Mouse (Mus musculus) heart, embryonic 12.5 days (tissue): ENCODE results near the gene Samd15. TPM values are rescaled to one million over a fixed set of nuclear protein-coding genes. Genes with fewer than 3 reads are reported as not detected.

Experiments used
- ATAC-seq: fragments of 200-750 bp; cut with Nextera tagmentation; 2 replicates; pipeline ENCODE4 v1.8.0; 2017; ENCODE audit warnings: moderate TSS enrichment, moderate library complexity; ENCODE audit not compliant: insufficient number of reproducible peaks, low FRiP score
- H3K27ac ChIP-seq: fragments of 300-500 bp; sonication (generic); 2 replicates; pipeline ENCODE4 v1.5.1; 2016; ENCODE audit warnings: mild to moderate bottlenecking, moderate library complexity; ENCODE audit not compliant: poor library complexity, severe bottlenecking
- H3K27me3 ChIP-seq: fragments of 300-500 bp; sonication (generic); replicated peaks from 2 replicates; pipeline ENCODE4 v1.6.1; 2016; ENCODE audit warnings: mild to moderate bottlenecking, moderate library complexity
- H3K36me3 ChIP-seq: fragments of 300-500 bp; sonication (generic); 2 replicates; pipeline ENCODE4 v1.6.1; 2016; ENCODE audit warnings: mild to moderate bottlenecking, moderate library complexity
- H3K4me1 ChIP-seq: fragments of 300-500 bp; sonication (generic); replicated peaks from 2 replicates; pipeline ENCODE4 v1.6.1; 2016; ENCODE audit warnings: mild to moderate bottlenecking
- H3K4me2 ChIP-seq: fragments of 300-500 bp; sonication (generic); 2 replicates; pipeline ENCODE4 v1.6.1; 2016; ENCODE audit warnings: mild to moderate bottlenecking, moderate library complexity
- H3K4me3 ChIP-seq: fragments of 300-500 bp; sonication (generic); 2 replicates; pipeline ENCODE4 v1.5.1; 2016; ENCODE audit warnings: mild to moderate bottlenecking
- H3K9ac ChIP-seq: fragments of 300-500 bp; sonication (generic); 2 replicates; pipeline ENCODE4 v1.6.1; 2016; ENCODE audit warnings: mild to moderate bottlenecking, moderate library complexity
- H3K9me3 ChIP-seq: fragments of 300-500 bp; sonication (generic); replicated peaks from 2 replicates; pipeline ENCODE4 v1.6.1; 2016; ENCODE audit warnings: mild to moderate bottlenecking, moderate library complexity
- WGBS: fragments of 180-500 bp; shearing (Covaris S2); methylation state at CpG from one replicate; pipeline ENCODE4 v1.1.7; 2016; 5-methylcytosine and 5-hydroxymethylcytosine counted together
- polyA plus RNA-seq: library from polyadenylated mRNA; unstranded; fragments of >200 nt; fragmentation: Nextera tagmentation; extraction: Ambion mirVana; gene quantifications from 2 replicates; pipeline ENCODE4 v1.2.1, GENCODE M21; 2016

Samd15 gene
- polyA plus RNA-seq, 1 experiment from 2014 or later = 1.3 TPM

- Histone ChIP-seq H3K4me2 (no peak overlapping the region), H3K4me3 (no peak overlapping the region), H3K36me3 (no peaks in the 10 kb centered on the region), H3K4me1 (0 out of 2 replicates have a peak, but pooled peaks cover 1% of the 10 kb centered on the region), H3K27me3 (no peaks in the 10 kb centered on the region), H3K9ac (no peak overlapping the region), H3K27ac (no peak overlapping the region), H3K9me3 (0 out of 2 replicates have a peak, but pooled peaks cover 3% of the 10 kb centered on the region)
- no peak for ATAC-seq
These were observed 30.9 kb downstream of the Samd15 start for GRCm38 (mm10) chr12:87230379-87230895.

DNA sequence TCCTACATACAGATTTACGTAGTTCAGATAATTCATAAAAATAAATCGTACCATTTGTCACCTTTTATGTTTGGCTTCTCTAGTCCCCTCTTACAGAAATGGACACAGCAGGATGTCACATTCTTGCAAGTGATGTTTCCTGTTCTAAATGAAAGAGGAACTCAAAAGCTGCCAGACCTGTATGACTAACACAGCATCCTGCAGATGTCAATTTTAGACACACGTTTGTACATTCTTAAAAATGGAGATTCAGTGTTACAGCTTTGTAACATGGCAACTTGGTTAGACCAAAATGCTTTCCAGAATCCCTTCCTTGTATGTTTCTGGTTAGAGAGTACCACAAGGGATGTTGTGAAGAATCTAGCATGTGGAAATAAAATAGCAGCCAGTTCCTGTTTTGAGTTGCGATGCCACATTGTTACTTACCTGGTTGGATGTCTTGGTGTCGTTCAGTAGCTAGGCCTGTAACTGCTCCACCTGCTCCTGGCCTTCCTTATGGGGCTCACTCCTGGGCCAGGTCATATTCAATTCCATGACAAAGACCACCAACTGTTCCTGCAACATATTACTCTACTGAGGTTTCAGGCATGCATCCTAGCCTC lies 37.5 kb downstream of the Samd15 start:
- 89% methylated on average over 5 of the region's 5 CpGs for WGBS

GRCm38 (mm10) chr12:87238632-87239031 lies 39.1 kb downstream of the Samd15 start, which contains the start of gene Noxred1:
Gene Noxred1 (minus strand): TSS chr12:87238732.
- WGBS = 57% methylated on average over 1 of the region's 1 CpGs
- peak within 1 kb of the TSS; percentile 56 for H3K27ac ChIP-seq

More for the DNA sequence above, 37.5 kb downstream of the Samd15 start:
- Histone ChIP-seq H3K9me3 (no peaks in the 10 kb centered on the region), H3K27ac (no peak overlapping the region), H3K4me2 (no peak overlapping the region), H3K9ac (no peak overlapping the region), H3K4me1 (peaks cover 16% of the 10 kb centered on the region), H3K27me3 (no peaks in the 10 kb centered on the region), H3K36me3 (peaks cover 39% of the 10 kb centered on the region), H3K4me3 (no peak overlapping the region)
- no peak for ATAC-seq

GRCm38 (mm10) chr12:87250161-87250560 lies 50.6 kb downstream of the Samd15 start:
- H3K27ac ChIP-seq = no peak overlapping the region
- peaks cover 84% of the 10 kb centered on the region for H3K36me3 ChIP-seq
- no peaks in the 10 kb centered on the region for H3K27me3 ChIP-seq
- no peak overlapping the region for H3K4me2 ChIP-seq
- no peaks in the 10 kb centered on the region for H3K4me1 ChIP-seq
- no peaks in the 10 kb centered on the region for H3K9me3 ChIP-seq
- ATAC-seq = no peak
- 87% methylated on average over 6 of the region's 6 CpGs for WGBS
- H3K9ac ChIP-seq = no peak overlapping the region
- H3K4me3 ChIP-seq = no peak overlapping the region

More at GRCm38 (mm10) chr12:87238632-87239031, 39.1 kb downstream of the Samd15 start, which contains the start of gene Noxred1:
- peaks cover 16% of the 10 kb centered on the region for H3K4me1 ChIP-seq
- H3K9me3 ChIP-seq = no peaks in the 10 kb centered on the region
- H3K9ac ChIP-seq = no peak within 1 kb of the TSS
- H3K4me2 ChIP-seq = no peak within 1 kb of the TSS
- no peaks in the 10 kb centered on the region for H3K27me3 ChIP-seq
- no peak for ATAC-seq
- peaks cover 49% of the 10 kb centered on the region for H3K36me3 ChIP-seq
- no peak within 1 kb of the TSS for H3K4me3 ChIP-seq

DNA sequence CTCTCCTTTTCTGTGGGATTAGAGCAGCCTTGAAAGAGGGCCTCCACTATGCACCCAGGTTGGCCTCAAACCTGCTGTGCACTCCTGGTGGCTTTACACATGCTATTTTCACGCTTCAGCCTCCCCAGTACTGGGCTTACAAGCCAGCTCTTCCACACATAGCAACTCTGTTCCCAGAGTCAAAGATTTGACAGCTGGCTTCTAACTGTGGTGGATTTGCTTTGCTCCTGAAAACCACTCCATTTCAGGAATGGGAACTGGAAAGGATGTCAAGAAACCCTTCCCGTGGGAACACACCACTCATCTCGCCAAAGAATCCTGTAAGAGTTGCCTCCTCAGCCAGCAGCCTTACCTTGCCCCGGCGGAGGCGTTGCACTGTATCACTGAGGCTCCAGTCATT lies 54.4 kb downstream of the Samd15 start:
- Histone ChIP-seq H3K27me3 (no peaks in the 10 kb centered on the region), H3K4me1 (no peaks in the 10 kb centered on the region), H3K4me2 (no peak overlapping the region), H3K9me3 (no peaks in the 10 kb centered on the region), H3K9ac (no peak overlapping the region), H3K4me3 (no peak overlapping the region), H3K27ac (no peak overlapping the region), H3K36me3 (peaks cover 93% of the 10 kb centered on the region)
- ATAC-seq = no peak
- 91% methylated on average over 6 of the region's 6 CpGs for WGBS

- Histone ChIP-seq H3K36me3 (peaks cover 88% of the 10 kb centered on the region), H3K9ac (no peak overlapping the region), H3K4me1 (no peaks in the 10 kb centered on the region), H3K4me3 (no peak overlapping the region), H3K27ac (no peak overlapping the region), H3K9me3 (no peaks in the 10 kb centered on the region), H3K4me2 (no peak overlapping the region), H3K27me3 (no peaks in the 10 kb centered on the region)
- no peak for ATAC-seq
- 90% methylated on average over 5 of the region's 5 CpGs for WGBS
These were observed 57.1 kb downstream of the Samd15 start for GRCm38 (mm10) chr12:87256629-87257028.

DNA sequence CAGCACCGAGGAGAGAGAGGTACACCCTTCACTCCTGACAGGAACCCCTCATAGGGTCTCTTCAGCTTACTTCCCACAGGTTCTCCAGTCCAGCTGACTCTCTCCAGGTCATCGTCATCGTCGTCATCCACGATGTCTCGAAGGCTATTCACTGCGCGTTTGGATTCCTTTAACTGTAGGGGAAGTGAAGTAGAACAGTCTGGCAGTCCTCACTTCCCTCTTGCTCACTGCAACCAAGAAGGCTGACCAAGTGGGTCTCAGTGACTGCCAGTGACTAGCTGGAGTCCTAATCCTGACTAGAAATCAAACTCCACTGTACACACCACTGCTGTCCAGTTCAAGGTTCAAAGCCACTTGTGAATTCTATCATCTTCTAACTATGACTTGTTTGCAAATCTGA lies 61.0 kb downstream of the Samd15 start:
- H3K27ac ChIP-seq = no peak overlapping the region
- H3K36me3 ChIP-seq = peaks cover 76% of the 10 kb centered on the region

More for the DNA sequence above, 61.0 kb downstream of the Samd15 start:
- no peak overlapping the region for H3K4me2 ChIP-seq
- 92% methylated on average over 8 of the region's 8 CpGs for WGBS
- no peak overlapping the region for H3K4me3 ChIP-seq
- no peaks in the 10 kb centered on the region for H3K27me3 ChIP-seq
- ATAC-seq = no peak
- H3K9me3 ChIP-seq = no peaks in the 10 kb centered on the region
- no peak overlapping the region for H3K9ac ChIP-seq
- H3K4me1 ChIP-seq = 0 out of 2 replicates have a peak, but pooled peaks cover 3% of the 10 kb centered on the region

Other genes starting within 250 kb of the Samd15 start
- not detected in 2 replicates for gene Zdhhc22, start 209.3 kb upstream of the Samd15 start, polyA plus RNA-seq
- gene Tmem63c, start 178.4 kb upstream of the Samd15 start, polyA plus RNA-seq = not detected in 2 replicates
- 0.57 TPM in 1 of 2 replicates, not detected in the other for gene Ngb, start 97.2 kb upstream of the Samd15 start, polyA plus RNA-seq
- gene Gstz1, start 52.6 kb upstream of the Samd15 start, polyA plus RNA-seq = 30.9 and 31.4 TPM in 2 replicates
- gene Pomt2, start 51.8 kb upstream of the Samd15 start, polyA plus RNA-seq = 15.4 and 16.0 TPM in 2 replicates
- 3.4 and 3.7 TPM in 2 replicates for gene Tmed8, start 731 bp downstream of the Samd15 start, polyA plus RNA-seq
- 0.42 and 1.5 TPM in 2 replicates for gene Noxred1, start 39.0 kb downstream of the Samd15 start, polyA plus RNA-seq
- 29.6 and 31.8 TPM in 2 replicates for gene Vipas39, start 66.5 kb downstream of the Samd15 start, polyA plus RNA-seq
- gene Ahsa1, start 66.8 kb downstream of the Samd15 start, polyA plus RNA-seq = 190 and 196 TPM in 2 replicates
- gene Ism2, start 100.0 kb downstream of the Samd15 start, polyA plus RNA-seq = 0.92 and 1.1 TPM in 2 replicates
- 73.3 and 76.4 TPM in 2 replicates for gene Sptlc2, start 188.6 kb downstream of the Samd15 start, polyA plus RNA-seq
- 249 and 268 TPM in 2 replicates for gene Slirp, start 244.2 kb downstream of the Samd15 start, polyA plus RNA-seq
- gene Alkbh1, start 244.3 kb downstream of the Samd15 start, polyA plus RNA-seq = 36.6 and 40.0 TPM in 2 replicates